Mouse (Mus musculus): ENCODE results near the gene Taf9. TPM values are rescaled to one million over a fixed set of nuclear protein-coding genes. Genes with fewer than 3 reads are reported as not detected.

Taf9 gene
- polyA plus RNA-seq (2015; fragmentation: Nextera tagmentation; extraction: Ambion mirVana) = 17.7 and 20.1 TPM in 2 replicates

DNA sequence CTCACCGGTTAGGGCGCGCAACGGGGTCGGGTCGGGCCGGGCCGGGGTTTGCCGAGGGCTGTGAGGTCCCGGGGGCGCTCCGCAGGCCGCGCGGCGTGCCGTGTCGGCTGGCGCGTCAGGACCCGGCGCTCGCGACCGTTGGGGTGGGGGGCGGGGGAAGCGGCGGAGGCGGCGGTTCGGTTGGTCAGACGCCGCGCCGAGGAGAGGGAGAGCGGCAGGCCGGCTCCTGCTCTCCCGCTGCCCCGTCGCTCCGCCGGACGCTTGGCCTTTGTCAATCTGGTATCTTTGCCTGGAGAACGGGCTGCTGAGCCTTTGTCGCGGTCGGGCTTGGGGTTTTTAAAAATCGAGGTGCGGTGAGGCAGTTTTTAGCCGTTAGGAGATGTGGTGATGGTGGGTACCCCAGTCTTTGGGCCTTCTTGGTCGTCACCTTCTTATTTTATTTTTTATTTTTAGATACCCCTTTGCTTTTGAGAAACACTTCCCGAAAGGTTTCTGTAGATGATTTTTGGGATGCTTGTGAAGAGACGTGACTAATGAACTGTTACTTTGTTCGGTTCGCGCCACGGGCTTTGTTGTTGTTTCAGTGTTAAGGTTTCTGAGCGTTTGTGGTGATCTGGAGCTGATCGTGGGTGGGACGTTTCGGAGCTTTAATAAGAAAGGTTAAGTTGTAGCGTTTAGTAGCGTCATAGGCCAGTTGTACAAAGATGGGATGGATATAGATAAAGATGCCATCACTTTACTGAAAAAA lies at the start of gene Taf9:
Gene Taf9, plus strand, starts transcription at position 141 of the 748 bp plus-strand sequence.
- ATAC-seq (peak; percentile 66), DNase-seq (no peak)
- Histone ChIP-seq H3K4me3 (ENCODE audit: low read depth, low read length) (peak within 1 kb of the TSS; percentile 95), H3K4me2 (ENCODE audit: low read depth, low read length) (peak within 1 kb of the TSS; percentile 87), H3K9me3 (ENCODE audit: low read length) (no peaks in the 10 kb centered on the region), H3K27me3 (ENCODE audit: insufficient read depth, low read length) (no peaks in the 10 kb centered on the region), H3K4me1 (ENCODE audit: insufficient read depth) (no peaks in the 10 kb centered on the region; the same call in 1 of the 2 replicates), H3K36me3 (replicated peaks; ENCODE audit: insufficient read depth, low read length) (peaks cover 6% of the 10 kb centered on the region; the same call in 1 of the 2 replicates), H3K9ac (replicated peaks) (peak within 1 kb of the TSS; percentile 88), H3K27ac (ENCODE audit: low read depth) (peak within 1 kb of the TSS; percentile 92)
- TF ChIP-seq CTCF (IDR thresholded peaks at IDR 0.05; ENCODE audit: low read depth) = no peak
- TF ChIP-seq EP300 (IDR thresholded peaks at IDR 0.05; ENCODE audit: low read depth) = no peak
- under 1% methylated on average over 58 of the region's 63 CpGs for WGBS (ENCODE audit: insufficient replicate concordance)

GRCm38 (mm10) chr13:100602239-100602902 lies 49.0 kb upstream of the Taf9 start:
- Histone ChIP-seq H3K27ac (ENCODE audit: low read depth) (peak overlapping the region; percentile 83), H3K9me3 (ENCODE audit: low read length) (no peaks in the 10 kb centered on the region), H3K9ac (replicated peaks) (no peak overlapping the region), H3K27me3 (ENCODE audit: insufficient read depth, low read length) (no peaks in the 10 kb centered on the region), H3K4me1 (ENCODE audit: insufficient read depth) (peaks cover 14% of the 10 kb centered on the region), H3K4me2 (ENCODE audit: low read depth, low read length) (peak overlapping the region; percentile 48; the same call in 1 of the 2 replicates), H3K36me3 (replicated peaks; ENCODE audit: insufficient read depth, low read length) (no peaks in the 10 kb centered on the region; the same call in 1 of the 2 replicates), H3K4me3 (ENCODE audit: low read depth, low read length) (no peak overlapping the region)
- WGBS (ENCODE audit: insufficient replicate concordance) = 54% methylated on average over 5 of the region's 5 CpGs
- DNase-seq (peak; percentile 59), ATAC-seq (peak; percentile 94)
- TF ChIP-seq CTCF (IDR thresholded peaks at IDR 0.05; ENCODE audit: low read depth) (no peak), EP300 (IDR thresholded peaks at IDR 0.05; ENCODE audit: low read depth) (0 out of 2 replicates have a peak, but pooled peaks have one; percentile 6)

- Histone ChIP-seq H3K9ac (replicated peaks) (no peak overlapping the region), H3K4me1 (ENCODE audit: insufficient read depth) (peaks cover 14% of the 10 kb centered on the region), H3K27ac (ENCODE audit: low read depth) (peak overlapping the region; percentile 83), H3K4me3 (ENCODE audit: low read depth, low read length) (no peak overlapping the region), H3K9me3 (ENCODE audit: low read length) (0 out of 2 replicates have a peak, but pooled peaks cover 3% of the 10 kb centered on the region), H3K4me2 (ENCODE audit: low read depth, low read length) (no peak overlapping the region), H3K36me3 (replicated peaks; ENCODE audit: insufficient read depth, low read length) (no peaks in the 10 kb centered on the region; the same call in 1 of the 2 replicates), H3K27me3 (ENCODE audit: insufficient read depth, low read length) (no peaks in the 10 kb centered on the region)
- DNase-seq (no peak), ATAC-seq (peak; percentile 1; the same call in 1 of the 2 replicates)
- no peak for TF ChIP-seq EP300 (IDR thresholded peaks at IDR 0.05; ENCODE audit: low read depth)
- TF ChIP-seq CTCF (IDR thresholded peaks at IDR 0.05; ENCODE audit: low read depth) = no peak
- 73% methylated on average over 10 of the region's 10 CpGs for WGBS (ENCODE audit: insufficient replicate concordance)
Observed at GRCm38 (mm10) chr13:100603031-100603737, 48.2 kb upstream of the Taf9 start.

- Histone ChIP-seq H3K4me1 (ENCODE audit: insufficient read depth) (peaks cover 14% of the 10 kb centered on the region), H3K4me2 (ENCODE audit: low read depth, low read length) (no peak overlapping the region), H3K9ac (replicated peaks) (no peak overlapping the region), H3K27me3 (ENCODE audit: insufficient read depth, low read length) (no peaks in the 10 kb centered on the region), H3K27ac (ENCODE audit: low read depth) (peak overlapping the region; percentile 83), H3K9me3 (ENCODE audit: low read length) (0 out of 2 replicates have a peak, but pooled peaks cover 3% of the 10 kb centered on the region), H3K36me3 (replicated peaks; ENCODE audit: insufficient read depth, low read length) (no peaks in the 10 kb centered on the region; the same call in 1 of the 2 replicates), H3K4me3 (ENCODE audit: low read depth, low read length) (no peak overlapping the region)
- WGBS (ENCODE audit: insufficient replicate concordance) = 81% methylated on average over 11 of the region's 11 CpGs
- DNase-seq = no peak
- TF ChIP-seq CTCF (IDR thresholded peaks at IDR 0.05; ENCODE audit: low read depth) (no peak), EP300 (IDR thresholded peaks at IDR 0.05; ENCODE audit: low read depth) (no peak)
- no peak for ATAC-seq
Observed at GRCm38 (mm10) chr13:100603738-100604095, 47.7 kb upstream of the Taf9 start.

GRCm38 (mm10) chr13:100605845-100606244 lies 45.5 kb upstream of the Taf9 start:
- H3K36me3 ChIP-seq (replicated peaks; ENCODE audit: insufficient read depth, low read length) = no peaks in the 10 kb centered on the region; the same call in 1 of the 2 replicates
- 0 out of 2 replicates have a peak, but pooled peaks cover 3% of the 10 kb centered on the region for H3K9me3 ChIP-seq (ENCODE audit: low read length)
- DNase-seq = no peak
- peaks cover 13% of the 10 kb centered on the region for H3K4me1 ChIP-seq (ENCODE audit: insufficient read depth)
- H3K9ac ChIP-seq (replicated peaks) = no peak overlapping the region
- no peaks in the 10 kb centered on the region for H3K27me3 ChIP-seq (ENCODE audit: insufficient read depth, low read length)
- no peak overlapping the region for H3K4me2 ChIP-seq (ENCODE audit: low read depth, low read length)
- no peak overlapping the region; the same call in 1 of the 2 replicates for H3K27ac ChIP-seq (ENCODE audit: low read depth)
- no peak overlapping the region for H3K4me3 ChIP-seq (ENCODE audit: low read depth, low read length)
- no peak for ATAC-seq
- 71% methylated on average over 1 of the region's 1 CpGs for WGBS (ENCODE audit: insufficient replicate concordance)
- no peak for TF ChIP-seq CTCF (IDR thresholded peaks at IDR 0.05; ENCODE audit: low read depth)
- TF ChIP-seq EP300 (IDR thresholded peaks at IDR 0.05; ENCODE audit: low read depth) = no peak

Measured in liver, postnatal 0 days (tissue).